Mouse (Mus musculus): ENCODE data around the gene Large1. TPM values are rescaled to one million over a fixed set of nuclear protein-coding genes. Genes with fewer than 3 reads are reported as not detected.

Gene Large1
- polyA plus RNA-seq, 2 experiments: 15.0 to 20.6 TPM

- H3K4me3 ChIP-seq (replicated peaks; ENCODE audit: low read length): no peak overlapping the region
- H3K27me3 ChIP-seq (ENCODE audit: control insufficient read depth, insufficient read depth, low read length): no peaks in the 10 kb centered on the region
- no peaks in the 10 kb centered on the region for H3K36me3 ChIP-seq (ENCODE audit: control insufficient read depth, insufficient read depth, low read length)
- H3K9ac ChIP-seq (ENCODE audit: low read depth, low read length, severe bottlenecking): no peak overlapping the region
- no peak for TF ChIP-seq POLR2A (IDR thresholded peaks at IDR 0.05; ENCODE audit: borderline replicate concordance, extremely low read depth, insufficient read depth, insufficient read length)
- DNase-seq (ENCODE audit: low spot score) (no peak), ATAC-seq (ENCODE audit: low FRiP score, low read depth) (no peak)
- no peak overlapping the region for H3K4me2 ChIP-seq (replicated peaks; ENCODE audit: low read depth, low read length, severe bottlenecking)
- H3K4me1 ChIP-seq (ENCODE audit: control insufficient read depth, insufficient read depth, low read length): no peaks in the 10 kb centered on the region
- WGBS: 83% methylated on average over 1 of the region's 1 CpGs
- H3K9me3 ChIP-seq (ENCODE audit: control insufficient read depth, low read length): no peaks in the 10 kb centered on the region
- no peak overlapping the region for H3K27ac ChIP-seq (replicated peaks; ENCODE audit: low read depth, low read length)
Measured at GRCm38 (mm10) chr8:73018241-73018640, 335.1 kb downstream of the Large1 start.

GRCm38 (mm10) chr8:73017601-73018000 lies 335.7 kb downstream of the Large1 start:
- no peaks in the 10 kb centered on the region for H3K27me3 ChIP-seq (ENCODE audit: control insufficient read depth, insufficient read depth, low read length)
- no peak for TF ChIP-seq POLR2A (IDR thresholded peaks at IDR 0.05; ENCODE audit: borderline replicate concordance, extremely low read depth, insufficient read depth, insufficient read length)
- H3K4me3 ChIP-seq (replicated peaks; ENCODE audit: low read length): no peak overlapping the region
- no peaks in the 10 kb centered on the region for H3K36me3 ChIP-seq (ENCODE audit: control insufficient read depth, insufficient read depth, low read length)
- H3K4me2 ChIP-seq (replicated peaks; ENCODE audit: low read depth, low read length, severe bottlenecking): no peak overlapping the region
- no peaks in the 10 kb centered on the region for H3K9me3 ChIP-seq (ENCODE audit: control insufficient read depth, low read length)
- 92% methylated on average over 1 of the region's 1 CpGs for WGBS
- no peaks in the 10 kb centered on the region for H3K4me1 ChIP-seq (ENCODE audit: control insufficient read depth, insufficient read depth, low read length)
- H3K27ac ChIP-seq (replicated peaks; ENCODE audit: low read depth, low read length): no peak overlapping the region
- DNase-seq (ENCODE audit: low spot score) (no peak), ATAC-seq (ENCODE audit: low FRiP score, low read depth) (no peak)
- H3K9ac ChIP-seq (ENCODE audit: low read depth, low read length, severe bottlenecking): no peak overlapping the region

- TF ChIP-seq POLR2A (IDR thresholded peaks at IDR 0.05; ENCODE audit: borderline replicate concordance, extremely low read depth, insufficient read depth, insufficient read length): no peak
- Histone ChIP-seq H3K4me3 (replicated peaks; ENCODE audit: low read length) (no peak overlapping the region), H3K9ac (ENCODE audit: low read depth, low read length, severe bottlenecking) (no peak overlapping the region), H3K27ac (replicated peaks; ENCODE audit: low read depth, low read length) (no peak overlapping the region), H3K9me3 (ENCODE audit: control insufficient read depth, low read length) (no peaks in the 10 kb centered on the region), H3K4me2 (replicated peaks; ENCODE audit: low read depth, low read length, severe bottlenecking) (no peak overlapping the region), H3K27me3 (ENCODE audit: control insufficient read depth, insufficient read depth, low read length) (no peaks in the 10 kb centered on the region), H3K36me3 (ENCODE audit: control insufficient read depth, insufficient read depth, low read length) (no peaks in the 10 kb centered on the region), H3K4me1 (ENCODE audit: control insufficient read depth, insufficient read depth, low read length) (no peaks in the 10 kb centered on the region)
- ATAC-seq (ENCODE audit: low FRiP score, low read depth) (no peak), DNase-seq (ENCODE audit: low spot score) (no peak)
- WGBS: 86% methylated on average over 2 of the region's 2 CpGs
Measured at GRCm38 (mm10) chr8:73016303-73016702, 337.0 kb downstream of the Large1 start.

GRCm38 (mm10) chr8:73007489-73007888 lies 345.9 kb downstream of the Large1 start:
- H3K9me3 ChIP-seq (ENCODE audit: control insufficient read depth, low read length): no peaks in the 10 kb centered on the region
- WGBS: 38% methylated on average over 2 of the region's 2 CpGs
- H3K4me1 ChIP-seq (ENCODE audit: control insufficient read depth, insufficient read depth, low read length): no peaks in the 10 kb centered on the region
- ATAC-seq (ENCODE audit: low FRiP score, low read depth): no peak
- no peak overlapping the region for H3K4me3 ChIP-seq (replicated peaks; ENCODE audit: low read length)
- no peak for DNase-seq (ENCODE audit: low spot score)
- no peak overlapping the region for H3K27ac ChIP-seq (replicated peaks; ENCODE audit: low read depth, low read length)
- no peaks in the 10 kb centered on the region for H3K36me3 ChIP-seq (ENCODE audit: control insufficient read depth, insufficient read depth, low read length)
- H3K27me3 ChIP-seq (ENCODE audit: control insufficient read depth, insufficient read depth, low read length): no peaks in the 10 kb centered on the region
- no peak overlapping the region for H3K9ac ChIP-seq (ENCODE audit: low read depth, low read length, severe bottlenecking)
- no peak for TF ChIP-seq POLR2A (IDR thresholded peaks at IDR 0.05; ENCODE audit: borderline replicate concordance, extremely low read depth, insufficient read depth, insufficient read length)
- H3K4me2 ChIP-seq (replicated peaks; ENCODE audit: low read depth, low read length, severe bottlenecking): no peak overlapping the region

- Histone ChIP-seq H3K27ac (replicated peaks; ENCODE audit: low read depth, low read length) (no peak overlapping the region), H3K4me3 (replicated peaks; ENCODE audit: low read length) (no peak overlapping the region), H3K9me3 (ENCODE audit: control insufficient read depth, low read length) (no peaks in the 10 kb centered on the region), H3K9ac (ENCODE audit: low read depth, low read length, severe bottlenecking) (no peak overlapping the region), H3K4me1 (ENCODE audit: control insufficient read depth, insufficient read depth, low read length) (no peaks in the 10 kb centered on the region), H3K4me2 (replicated peaks; ENCODE audit: low read depth, low read length, severe bottlenecking) (no peak overlapping the region), H3K27me3 (ENCODE audit: control insufficient read depth, insufficient read depth, low read length) (no peaks in the 10 kb centered on the region), H3K36me3 (ENCODE audit: control insufficient read depth, insufficient read depth, low read length) (no peaks in the 10 kb centered on the region)
- DNase-seq (ENCODE audit: low spot score) (peak; percentile 45), ATAC-seq (ENCODE audit: low FRiP score, low read depth) (no peak)
- 53% methylated on average over 2 of the region's 2 CpGs for WGBS
- no peak for TF ChIP-seq POLR2A (IDR thresholded peaks at IDR 0.05; ENCODE audit: borderline replicate concordance, extremely low read depth, insufficient read depth, insufficient read length)
Measured at GRCm38 (mm10) chr8:73003858-73004257, 349.5 kb downstream of the Large1 start.

GRCm38 (mm10) chr8:72993831-72994230 lies 359.5 kb downstream of the Large1 start:
- Histone ChIP-seq H3K9ac (ENCODE audit: low read depth, low read length, severe bottlenecking) (no peak overlapping the region), H3K27ac (replicated peaks; ENCODE audit: low read depth, low read length) (no peak overlapping the region), H3K36me3 (ENCODE audit: control insufficient read depth, insufficient read depth, low read length) (no peaks in the 10 kb centered on the region), H3K9me3 (ENCODE audit: control insufficient read depth, low read length) (no peaks in the 10 kb centered on the region), H3K4me2 (replicated peaks; ENCODE audit: low read depth, low read length, severe bottlenecking) (no peak overlapping the region), H3K27me3 (ENCODE audit: control insufficient read depth, insufficient read depth, low read length) (no peaks in the 10 kb centered on the region), H3K4me1 (ENCODE audit: control insufficient read depth, insufficient read depth, low read length) (no peaks in the 10 kb centered on the region), H3K4me3 (replicated peaks; ENCODE audit: low read length) (no peak overlapping the region)
- ATAC-seq (ENCODE audit: low FRiP score, low read depth): no peak
- TF ChIP-seq POLR2A (IDR thresholded peaks at IDR 0.05; ENCODE audit: borderline replicate concordance, extremely low read depth, insufficient read depth, insufficient read length): no peak
- 95% methylated on average over 1 of the region's 1 CpGs for WGBS
- no peak for DNase-seq (ENCODE audit: low spot score)

Data from limb, embryonic 14.5 days (tissue).